Mouse (Mus musculus): Measurements from ENCODE around the gene Kars. TPM values are rescaled to one million over a fixed set of nuclear protein-coding genes. Genes with fewer than 3 reads are reported as not detected.

Kars gene
- total and polyA plus RNA-seq, 3 experiments: 257 to 400 (median 304) TPM

DNA sequence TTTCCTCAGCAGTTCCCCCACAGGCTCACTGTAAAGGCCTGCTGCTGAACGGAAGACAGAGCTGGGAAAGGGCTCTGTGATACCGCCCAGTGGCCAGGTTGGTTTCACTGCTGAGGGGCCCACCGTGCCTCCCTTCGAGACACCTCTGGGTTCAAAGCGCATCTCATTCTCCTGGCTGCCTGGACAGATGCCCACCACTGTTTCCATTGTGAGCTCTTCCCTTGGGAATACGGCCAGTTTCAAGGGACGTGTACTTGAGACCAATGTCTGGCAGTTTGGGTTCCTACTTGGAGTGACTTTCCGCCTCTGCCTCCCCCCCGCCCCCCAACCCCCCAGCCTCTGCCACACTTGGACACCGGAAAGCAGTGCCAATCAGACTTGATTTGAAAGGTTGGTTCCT is 48.0 kb downstream of the Kars start:
- no peaks in the 10 kb centered on the region for H3K79me2 ChIP-seq (replicated peaks; ENCODE audit: control insufficient read depth, extremely low read depth, insufficient read depth, poor library complexity, severe bottlenecking)
- in situ Hi-C loops (cut with MboI; ENCODE audit: low pct_ligation_motif_present, low pct_unique_long_range_greater_than_20kb, low sequenced_read_pairs) (no loop called here), dilution Hi-C loops (cut with MboI; ENCODE audit: extremely low pct_ligation_motif_present, extremely low pct_unique_long_range_greater_than_20kb, low sequenced_read_pairs) (no loop called here)
- no peak for DNase-seq (ENCODE audit: extremely low read depth)
- H3K4me3 ChIP-seq (replicated peaks in 1 of 3; ENCODE audit: low read depth in 2 of 3, low read length in 2 of 3, poor library complexity in 1 of 3): no peak overlapping the region
- H3K4me1 ChIP-seq (ENCODE audit: control insufficient read depth in 1 of 2, insufficient read depth in 2 of 2): peaks cover 3 to 15% of the 10 kb centered on the region in 2 experiments; a peak in 2 of 4 replicates
- no peaks in the 10 kb centered on the region for H3K27me3 ChIP-seq (replicated peaks)
- no peak overlapping the region for H3K27ac ChIP-seq (ENCODE audit: insufficient read depth, low read depth)
- H3K36me3 ChIP-seq (replicated peaks in 1 of 2; ENCODE audit: control insufficient read depth in 1 of 2, insufficient read depth in 1 of 2, low read length in 1 of 2): peaks cover 11 to 69% of the 10 kb centered on the region in 2 experiments
- no peak overlapping the region for H3K9ac ChIP-seq (ENCODE audit: insufficient read depth, low read depth)
- H3K9me3 ChIP-seq (replicated peaks; ENCODE audit: low read length): no peaks in the 10 kb centered on the region
- TF ChIP-seq KAT2A (IDR thresholded peaks at IDR 0.05; ENCODE audit: insufficient replicate concordance, low read length): no peak
- no peak for TF ChIP-seq USF2 (conservative IDR thresholded peaks at IDR 0.05; ENCODE audit: low read depth, low read length)
- TF ChIP-seq HCFC1 (IDR thresholded peaks at IDR 0.05; ENCODE audit: low read depth, low read length): no peak
- TF ChIP-seq ZC3H11A (IDR thresholded peaks at IDR 0.05; ENCODE audit: low read depth, low read length): no peak
- no peak for TF ChIP-seq CHD1 (IDR thresholded peaks at IDR 0.05; ENCODE audit: low read depth, low read length)
- no peak for TF ChIP-seq E2F4 (IDR thresholded peaks at IDR 0.05; ENCODE audit: insufficient replicate concordance, low read depth, low read length)
- no peak for TF ChIP-seq ZKSCAN1 (IDR thresholded peaks at IDR 0.05; ENCODE audit: borderline replicate concordance, low read depth, low read length)
- TF ChIP-seq CHD2 (IDR thresholded peaks at IDR 0.05; ENCODE audit: low read length): no peak
- no peak for TF ChIP-seq RCOR1 (conservative IDR thresholded peaks at IDR 0.05; ENCODE audit: low read depth, low read length)
- TF ChIP-seq MYC (IDR thresholded peaks at IDR 0.05; ENCODE audit: low read depth, low read length): no peak
- TF ChIP-seq JUN (IDR thresholded peaks at IDR 0.05; ENCODE audit: insufficient read depth, low read depth, low read length): no peak
- TF ChIP-seq MAZ (IDR thresholded peaks at IDR 0.05; ENCODE audit: low read depth, low read length): no peak
- no peak for TF ChIP-seq MAFK (IDR thresholded peaks at IDR 0.05; ENCODE audit: insufficient replicate concordance, low read length)
- no peak for TF ChIP-seq RAD21 (IDR thresholded peaks at IDR 0.05; ENCODE audit: low read depth, low read length)
- TF ChIP-seq ETS1 (conservative IDR thresholded peaks at IDR 0.05; ENCODE audit: low read depth, low read length): no peak
- TF ChIP-seq IRF4 (IDR thresholded peaks at IDR 0.05; ENCODE audit: low read depth, low read length): no peak
- TF ChIP-seq NRF1 (IDR thresholded peaks at IDR 0.05; ENCODE audit: low read depth, low read length): no peak
- no peak overlapping the region for H3K4me2 ChIP-seq (ENCODE audit: insufficient read depth, low read depth, poor library complexity, severe bottlenecking)

DNA sequence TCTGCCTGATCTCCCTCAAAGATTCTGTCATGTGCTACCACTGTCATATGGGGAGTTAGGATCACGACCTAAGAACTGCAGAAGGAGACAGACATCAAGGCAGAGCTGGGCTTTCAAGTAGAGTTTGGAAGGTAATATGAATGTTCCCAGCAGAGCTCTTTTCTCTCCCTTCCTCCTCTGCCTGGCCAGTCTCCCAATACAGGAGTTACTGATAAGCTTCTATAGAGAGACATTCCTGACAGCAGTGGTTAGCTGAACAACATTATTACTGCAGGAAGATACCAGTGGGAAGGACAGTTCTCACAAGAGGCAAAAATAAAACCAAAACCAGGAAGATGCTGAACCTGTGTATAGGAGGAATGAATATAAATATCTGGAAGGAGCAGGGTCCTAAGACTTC is 48.5 kb downstream of the Kars start:
- dilution Hi-C loops (cut with MboI; ENCODE audit: extremely low pct_ligation_motif_present, extremely low pct_unique_long_range_greater_than_20kb, low sequenced_read_pairs): no loop called here
- Histone ChIP-seq H3K27ac (ENCODE audit: insufficient read depth, low read depth) (no peak overlapping the region), H3K4me2 (ENCODE audit: insufficient read depth, low read depth, poor library complexity, severe bottlenecking) (no peak overlapping the region), H3K36me3 (replicated peaks in 1 of 2; ENCODE audit: control insufficient read depth in 1 of 2, insufficient read depth in 1 of 2, low read length in 1 of 2) (peaks cover 11 to 66% of the 10 kb centered on the region in 2 experiments), H3K79me2 (replicated peaks; ENCODE audit: control insufficient read depth, extremely low read depth, insufficient read depth, poor library complexity, severe bottlenecking) (no peaks in the 10 kb centered on the region), H3K4me3 (replicated peaks in 1 of 3; ENCODE audit: low read depth in 2 of 3, low read length in 2 of 3, poor library complexity in 1 of 3) (no peak overlapping the region), H3K4me1 (ENCODE audit: control insufficient read depth in 1 of 2, insufficient read depth in 2 of 2) (peaks cover 3 to 15% of the 10 kb centered on the region in 2 experiments; a peak in 2 of 4 replicates), H3K9ac (ENCODE audit: insufficient read depth, low read depth) (no peak overlapping the region), H3K27me3 (replicated peaks) (no peaks in the 10 kb centered on the region), H3K9me3 (replicated peaks; ENCODE audit: low read length) (no peaks in the 10 kb centered on the region)
- no peak for TF ChIP-seq RAD21 (IDR thresholded peaks at IDR 0.05; ENCODE audit: low read depth, low read length)
- no peak for TF ChIP-seq TCF12 (IDR thresholded peaks at IDR 0.05; ENCODE audit: low read depth, low read length)
- no peak for TF ChIP-seq JUND (conservative IDR thresholded peaks at IDR 0.05; ENCODE audit: low read depth, low read length)
- TF ChIP-seq E2F4 (IDR thresholded peaks at IDR 0.05; ENCODE audit: insufficient replicate concordance, low read depth, low read length): no peak
- DNase-seq (ENCODE audit: extremely low read depth): no peak
- in situ Hi-C loops (cut with MboI; ENCODE audit: low pct_ligation_motif_present, low pct_unique_long_range_greater_than_20kb, low sequenced_read_pairs): no loop called here
